Mouse (Mus musculus) kidney, adult 2 months (tissue): ENCODE measurements around the gene Aplf.

Source experiments
- CTCF ChIP-seq: fragments of 200-500 bp; conservative IDR thresholded peaks from 2 replicates; pipeline ENCODE4 v1.5.1; 2011; ENCODE audit warnings: low read depth, mild to moderate bottlenecking, control low read depth, low read length, moderate library complexity, mixed read lengths; ENCODE audit not compliant: insufficient read depth, insufficient read length
- POLR2A ChIP-seq: fragments of 200-500 bp; IDR thresholded peaks from one replicate; pipeline ENCODE4 v1.6.1; 2011; ENCODE audit warnings: low read depth, low read length, control low read depth

DNA sequence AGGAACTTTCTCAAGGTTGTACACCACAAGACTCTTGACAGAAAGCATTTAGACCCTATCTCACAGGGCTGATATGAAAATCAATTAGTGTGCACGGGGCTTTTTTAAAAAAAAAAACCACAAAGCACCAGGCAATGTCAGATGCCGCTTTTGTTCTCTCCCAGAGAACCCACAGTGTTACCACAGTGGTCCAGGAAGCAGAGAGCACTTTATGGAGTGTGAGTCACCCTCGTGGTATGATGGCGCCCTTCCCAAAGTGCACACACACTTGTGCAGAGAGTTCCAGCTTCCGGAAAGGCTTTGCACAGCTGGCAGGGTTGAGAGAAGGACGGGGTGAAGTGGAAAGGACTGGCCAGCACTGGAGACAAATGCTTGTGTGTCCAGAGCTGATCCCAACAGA lies 89.5 kb downstream of the Aplf start:
- TF ChIP-seq CTCF: no peak
- no peak for TF ChIP-seq POLR2A
